Mouse (Mus musculus) activated CD4-positive, CD25-positive, alpha-beta regulatory T cell, adult 4 months (primary cell): ENCODE measurements around the gene Lrguk. TPM values are rescaled to one million over a fixed set of nuclear protein-coding genes. Genes with fewer than 3 reads are reported as not detected.

Source experiments
- ATAC-seq: one replicate; pipeline ENCODE4 v1.8.0; 2017
- polyA plus RNA-seq, 2 experiments: library from polyadenylated mRNA; unstranded; fragments of 100-300 nt; shearing (Covaris generic); gene quantifications; one replicate each; pipeline ENCODE4 v1.2.1; 2017

Gene Lrguk
- polyA plus RNA-seq, 2 experiments from 2014 or later, result not detected

GRCm38 (mm10) chr6:34176864-34177247, 147.6 kb downstream of the Lrguk start, which contains the start of gene Slc35b4:
Gene Slc35b4 (minus strand): TSS chr6:34177111.
- peak; percentile 98 for ATAC-seq

GRCm38 (mm10) chr6:34179007-34179406, 149.8 kb downstream of the Lrguk start:
- no peak for ATAC-seq

- ATAC-seq, result no peak
Measured at GRCm38 (mm10) chr6:34179911-34180310, 150.7 kb downstream of the Lrguk start.

GRCm38 (mm10) chr6:34181961-34182360, 152.7 kb downstream of the Lrguk start:
- ATAC-seq, result no peak

- no peak for ATAC-seq
Measured at GRCm38 (mm10) chr6:34183326-34183725, 154.1 kb downstream of the Lrguk start.

Other genes with a start within 250 kb of the Lrguk start
- gene Slc35b4, start 147.7 kb downstream of the Lrguk start, polyA plus RNA-seq, result 10 to 100 TPM; 24.4 to 29.2 TPM